Mouse (Mus musculus) limb, embryonic 10.5 days (tissue): ENCODE measurements around the gene Gm17027. TPM values are rescaled to one million over a fixed set of nuclear protein-coding genes. Genes with fewer than 3 reads are reported as not detected.
"Not testable (repeated sequence)": the region's sequence is repeated elsewhere in the genome, so short reads cannot be mapped to it uniquely, and the experiment has no call there.

Experiments used
- DNase-seq: peaks from one replicate; pipeline ENCODE4 v3.0.0-alpha.2; 2017; ENCODE audit warnings: low spot score
- H3K27ac ChIP-seq: fragments of 300-500 bp; sonication (generic); 2 replicates; pipeline ENCODE4 v1.5.1; 2016; ENCODE audit warnings: mild to moderate bottlenecking
- H3K27me3 ChIP-seq: fragments of 300-500 bp; sonication (generic); 2 replicates; pipeline ENCODE4 v1.6.1; 2016; ENCODE audit warnings: low read depth, mild to moderate bottlenecking; ENCODE audit not compliant: poor library complexity, severe bottlenecking
- H3K36me3 ChIP-seq: fragments of 300-500 bp; sonication (generic); 2 replicates; pipeline ENCODE4 v1.6.1; 2016; ENCODE audit warnings: mild to moderate bottlenecking, moderate library complexity
- H3K4me1 ChIP-seq: fragments of 300-500 bp; sonication (generic); 2 replicates; pipeline ENCODE4 v1.6.1; 2016
- H3K4me3 ChIP-seq: fragments of 300-500 bp; sonication (generic); 2 replicates; pipeline ENCODE4 v1.5.1; 2016; ENCODE audit warnings: mild to moderate bottlenecking, moderate library complexity
- H3K9me3 ChIP-seq: fragments of 300-500 bp; sonication (generic); replicated peaks from 2 replicates; pipeline ENCODE4 v1.6.1; 2016; ENCODE audit warnings: mild to moderate bottlenecking
- WGBS: fragments of 180-500 bp; shearing (Covaris S2); methylation state at CpG from one replicate; pipeline ENCODE4 v1.1.7; 2016; 5-methylcytosine and 5-hydroxymethylcytosine counted together
- polyA plus RNA-seq: library from polyadenylated mRNA; unstranded; fragments of >200 nt; fragmentation: Nextera tagmentation; extraction: Ambion mirVana; gene quantifications from 2 replicates; pipeline ENCODE4 v1.2.1, GENCODE M21; 2016

The Gm17027 gene
- not detected in 2 replicates for polyA plus RNA-seq

DNA sequence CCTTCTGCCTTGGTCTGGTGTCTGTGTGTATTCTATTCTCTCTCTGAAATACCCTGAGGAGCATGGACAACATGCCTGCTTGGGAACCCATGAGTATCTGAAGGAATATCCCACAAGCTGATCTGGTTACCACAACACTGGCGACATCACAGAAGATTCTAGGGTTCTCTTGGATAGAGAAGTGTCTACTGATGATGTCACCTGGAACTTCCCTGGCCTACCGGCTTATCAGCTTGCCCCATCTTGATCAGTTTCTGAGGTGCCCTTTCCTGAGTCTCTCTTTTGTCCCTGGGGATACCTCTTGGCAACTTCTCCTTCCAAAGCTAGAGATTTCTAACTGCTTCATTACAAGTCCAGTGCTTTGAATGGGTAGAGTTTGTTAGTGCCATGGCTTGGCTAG is at the start of gene Gm17027:
Gene Gm17027, minus strand, starts transcription at position 101 of the 400 bp plus-strand sequence.
- not testable (repeated sequence) for H3K27ac ChIP-seq, H3K36me3 ChIP-seq, H3K4me3 ChIP-seq, DNase-seq, H3K4me1 ChIP-seq, H3K9me3 ChIP-seq, H3K27me3 ChIP-seq
- 83% methylated on average over 2 of the region's 2 CpGs for WGBS

DNA sequence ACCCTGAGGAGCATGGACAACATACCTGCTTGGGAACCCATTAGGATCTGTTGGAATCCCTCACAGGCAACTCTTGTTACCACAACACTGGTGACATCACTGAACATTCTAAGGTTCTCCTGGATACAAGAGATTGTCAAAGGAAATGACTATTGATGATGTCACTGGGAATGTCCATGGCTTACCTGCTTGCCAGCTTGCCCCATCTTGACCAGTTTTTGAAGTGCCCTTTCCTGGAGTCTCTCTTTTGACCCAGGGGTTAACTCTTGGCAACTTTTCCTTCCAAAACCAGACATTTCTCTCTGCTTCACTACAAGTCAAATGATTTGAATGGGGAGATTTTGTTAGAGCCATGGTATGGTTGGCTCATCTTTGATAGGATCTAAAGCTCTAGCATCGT is 28.3 kb upstream of the Gm17027 start, which contains the start of gene Gm3573:
Gene Gm3573, minus strand, starts transcription at position 101 of the 400 bp plus-strand sequence.
- WGBS = no CpG with 5 or more reads among the region's 1 CpGs

DNA sequence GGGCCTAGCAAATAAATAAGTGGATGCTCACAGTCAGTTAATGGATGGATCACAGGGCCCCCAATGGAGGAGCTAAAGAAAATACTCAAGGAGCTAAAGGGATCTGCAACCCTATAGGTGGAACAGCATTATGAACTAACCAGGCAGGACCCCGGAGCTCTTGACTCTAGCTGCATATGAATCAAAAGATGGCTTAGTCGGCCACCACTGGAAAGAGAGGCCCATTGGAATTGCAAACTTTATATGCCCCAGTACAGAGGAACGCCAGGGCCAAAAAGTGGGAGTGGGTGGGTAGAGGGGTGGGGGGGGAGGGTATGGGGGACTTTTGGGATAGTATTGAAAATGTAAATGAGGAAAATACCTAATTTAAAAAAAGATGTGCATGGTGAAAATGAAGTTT is 21.5 kb upstream of the Gm17027 start:
- H3K4me3 ChIP-seq, DNase-seq, H3K4me1 ChIP-seq, H3K36me3 ChIP-seq, H3K9me3 ChIP-seq, H3K27me3 ChIP-seq, H3K27ac ChIP-seq: not testable (repeated sequence)
- 83% methylated on average over 3 of the region's 3 CpGs for WGBS

More for the DNA sequence above, 28.3 kb upstream of the Gm17027 start, which contains the start of gene Gm3573:
- H3K9me3 ChIP-seq, DNase-seq, H3K27ac ChIP-seq, H3K27me3 ChIP-seq, H3K4me3 ChIP-seq, H3K36me3 ChIP-seq, H3K4me1 ChIP-seq: not testable (repeated sequence)

GRCm38 (mm10) chr14:42134571-42134970 is 27.9 kb downstream of the Gm17027 start:
- H3K9me3 ChIP-seq, H3K4me3 ChIP-seq, H3K27ac ChIP-seq, DNase-seq, H3K36me3 ChIP-seq, H3K27me3 ChIP-seq, H3K4me1 ChIP-seq: not testable (repeated sequence)
- WGBS = 69% methylated on average over 7 of the region's 8 CpGs

GRCm38 (mm10) chr14:42133806-42134205 is 28.6 kb downstream of the Gm17027 start:
- H3K27ac ChIP-seq, DNase-seq, H3K4me1 ChIP-seq, H3K9me3 ChIP-seq, H3K27me3 ChIP-seq, H3K4me3 ChIP-seq, H3K36me3 ChIP-seq: not testable (repeated sequence)
- WGBS = 61% methylated on average over 11 of the region's 14 CpGs

- not testable (repeated sequence) for H3K27me3 ChIP-seq, H3K9me3 ChIP-seq, H3K4me1 ChIP-seq, H3K27ac ChIP-seq, H3K4me3 ChIP-seq, H3K36me3 ChIP-seq, DNase-seq
- WGBS = 78% methylated on average over 1 of the region's 2 CpGs
Observed at GRCm38 (mm10) chr14:42117269-42117668, 45.2 kb downstream of the Gm17027 start, which contains the start of gene Gm7951. Gm7951 (minus strand) TSS chr14:42117369.

Other genes starting within 250 kb of the Gm17027 start
- gene 1700049E17Rik1, start 237.7 kb downstream of the Gm17027 start, polyA plus RNA-seq = not detected in 2 replicates
- gene 1700024B05Rik, start 218.6 kb downstream of the Gm17027 start, polyA plus RNA-seq = not detected in 2 replicates
- not detected in 2 replicates for gene Gm6401, start 194.7 kb downstream of the Gm17027 start, polyA plus RNA-seq
- gene Gm3543, start 179.3 kb downstream of the Gm17027 start, polyA plus RNA-seq = not detected in 2 replicates
- not detected in 2 replicates for gene Gm7951, start 45.3 kb downstream of the Gm17027 start, polyA plus RNA-seq
- not detected in 2 replicates for gene Gm3573, start 28.2 kb upstream of the Gm17027 start, polyA plus RNA-seq
- gene Gm17026, start 97.4 kb upstream of the Gm17027 start, polyA plus RNA-seq = not detected in 2 replicates
- not detected in 2 replicates for gene Gm9611, start 134.7 kb upstream of the Gm17027 start, polyA plus RNA-seq
- gene Gm7995, start 147.6 kb upstream of the Gm17027 start, polyA plus RNA-seq = not detected in 2 replicates